Mouse (Mus musculus): ENCODE data around the gene Arhgap1.
A peak's percentile ranks its signal among the peaks of the same experiment; 100 is the strongest.

Arhgap1 gene

DNA sequence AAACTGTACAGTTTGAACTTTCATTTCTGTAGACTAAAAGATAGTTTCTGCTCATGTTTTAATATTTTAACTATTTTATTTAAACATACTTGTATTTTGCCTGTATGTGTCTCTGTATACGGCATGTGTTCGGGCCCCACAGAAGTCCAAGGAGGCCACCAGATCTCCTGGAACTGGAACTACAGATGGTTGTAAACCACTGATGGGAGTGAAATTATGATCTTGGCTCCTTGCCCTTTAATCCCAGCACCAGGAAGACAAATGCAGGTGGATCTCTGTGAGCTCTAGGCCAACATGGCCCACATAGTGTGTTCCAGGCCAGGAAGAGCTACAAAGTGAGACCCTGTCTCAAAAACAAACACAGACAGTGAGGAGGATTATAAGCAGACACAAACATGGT lies 51.7 kb downstream of the Arhgap1 start:
- DNase-seq, result peak; percentile 18 to 32

DNA sequence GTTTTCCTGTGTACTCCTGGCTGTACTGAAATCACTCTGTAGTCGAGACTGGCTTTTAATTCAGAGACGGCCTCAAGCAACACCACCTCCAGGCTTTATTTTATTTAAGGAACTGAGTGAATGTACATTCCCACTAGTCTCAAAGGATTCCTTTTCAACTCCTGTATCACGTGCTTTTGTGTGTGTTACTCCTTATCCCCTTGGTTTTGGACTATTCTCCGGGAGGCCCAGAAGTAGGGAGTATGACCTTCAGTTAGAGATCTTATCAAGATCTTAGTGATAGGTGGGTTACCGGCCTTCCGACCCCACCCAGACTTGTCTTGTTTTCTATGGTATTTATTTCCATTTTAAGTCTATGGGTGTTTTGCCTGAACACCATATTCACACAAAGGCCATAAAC lies 56.1 kb downstream of the Arhgap1 start:
- DNase-seq, result no peak

DNA sequence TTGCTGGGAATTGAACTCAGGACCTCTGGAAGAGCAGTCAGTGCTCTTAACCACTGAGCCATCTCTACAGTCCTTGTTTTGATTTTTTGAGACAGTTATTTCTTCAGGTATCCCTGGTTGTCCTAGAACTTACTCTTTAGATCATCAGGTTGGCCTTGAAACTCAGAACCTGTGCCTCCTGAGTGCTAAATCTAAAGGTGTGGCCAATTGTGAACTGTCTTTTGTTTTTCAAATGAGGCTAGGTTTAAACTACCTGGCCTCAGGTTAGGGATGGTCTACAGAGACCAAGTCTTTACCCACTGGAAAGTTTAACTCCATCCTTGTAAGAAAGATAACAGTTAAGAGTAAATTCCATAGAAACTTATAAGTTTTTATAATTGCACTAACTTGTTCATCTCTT lies 56.8 kb downstream of the Arhgap1 start:
- no peak for DNase-seq

DNA sequence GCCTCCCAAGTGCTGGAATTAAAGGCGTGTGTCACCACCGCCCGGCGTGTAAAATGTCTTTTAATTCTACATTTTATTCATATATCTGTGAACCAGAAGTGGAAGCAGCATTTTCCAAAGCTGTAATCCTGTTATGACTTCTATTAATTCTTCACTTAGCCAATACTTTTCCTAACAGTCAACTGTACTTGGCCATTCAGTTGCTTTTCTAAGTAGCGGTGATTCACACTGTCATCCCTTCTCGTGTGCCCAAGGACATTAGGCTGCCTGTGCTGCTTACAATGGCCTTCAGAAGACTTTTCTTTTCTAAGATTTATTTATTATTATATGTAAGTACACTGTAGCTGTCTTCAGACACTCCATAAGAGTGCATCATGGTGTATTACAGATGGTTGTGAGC lies 58.7 kb downstream of the Arhgap1 start:
- DNase-seq, result no peak

DNA sequence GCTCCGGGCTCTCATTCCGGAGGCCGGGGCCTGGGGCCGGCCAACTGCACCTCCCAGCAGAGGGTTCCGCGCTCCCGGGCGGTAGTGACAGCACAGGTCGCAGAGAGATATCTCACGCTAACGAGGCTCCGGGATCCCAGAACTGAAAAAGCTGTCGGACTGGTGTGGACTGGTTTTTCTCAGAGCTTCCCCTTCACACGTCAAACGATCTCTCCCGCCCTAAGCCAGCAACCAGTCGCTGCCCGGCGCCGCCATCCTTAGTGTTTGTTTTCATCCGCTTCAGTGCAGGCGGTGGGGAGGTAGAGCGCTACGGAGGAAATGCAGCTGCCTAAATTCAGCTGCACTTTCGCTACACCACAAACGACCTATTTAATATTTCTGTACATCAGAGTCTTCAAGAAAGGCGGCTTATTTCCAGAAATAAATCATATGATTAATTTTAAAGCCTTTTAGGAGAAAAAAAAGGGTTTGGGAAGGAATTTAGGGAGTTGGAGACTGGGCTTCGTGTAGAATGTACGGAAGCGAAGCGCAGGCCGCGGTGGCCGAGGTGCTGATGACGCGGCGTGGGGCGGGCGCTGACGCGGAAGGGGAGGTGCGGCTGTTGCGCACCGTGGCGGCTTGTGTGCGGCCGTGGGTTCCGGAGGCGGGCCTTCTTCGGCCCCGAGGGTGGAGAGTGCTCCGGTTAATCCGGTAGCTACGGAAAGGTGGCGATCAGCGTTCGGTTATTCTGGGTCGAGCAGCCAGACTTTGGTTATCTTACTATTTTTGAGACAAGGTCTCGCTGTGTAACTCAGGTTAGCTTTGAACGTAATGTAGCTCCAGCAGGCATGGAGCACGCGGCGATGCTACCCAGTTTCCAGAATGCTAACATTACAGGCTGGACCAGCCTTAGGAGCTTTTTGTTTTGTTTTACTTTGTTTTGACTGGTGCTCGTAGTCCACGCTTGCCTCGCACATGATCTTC lies 60.9 kb downstream of the Arhgap1 start, which contains the start of the genes Atg13 and Harbi1:
Atg13 (minus strand) TSS at position 305 of the 963 bp plus-strand sequence.
Harbi1 (plus strand) TSS at position 581 of the 963 bp plus-strand sequence.
- DNase-seq, result peak; percentile 97

DNA sequence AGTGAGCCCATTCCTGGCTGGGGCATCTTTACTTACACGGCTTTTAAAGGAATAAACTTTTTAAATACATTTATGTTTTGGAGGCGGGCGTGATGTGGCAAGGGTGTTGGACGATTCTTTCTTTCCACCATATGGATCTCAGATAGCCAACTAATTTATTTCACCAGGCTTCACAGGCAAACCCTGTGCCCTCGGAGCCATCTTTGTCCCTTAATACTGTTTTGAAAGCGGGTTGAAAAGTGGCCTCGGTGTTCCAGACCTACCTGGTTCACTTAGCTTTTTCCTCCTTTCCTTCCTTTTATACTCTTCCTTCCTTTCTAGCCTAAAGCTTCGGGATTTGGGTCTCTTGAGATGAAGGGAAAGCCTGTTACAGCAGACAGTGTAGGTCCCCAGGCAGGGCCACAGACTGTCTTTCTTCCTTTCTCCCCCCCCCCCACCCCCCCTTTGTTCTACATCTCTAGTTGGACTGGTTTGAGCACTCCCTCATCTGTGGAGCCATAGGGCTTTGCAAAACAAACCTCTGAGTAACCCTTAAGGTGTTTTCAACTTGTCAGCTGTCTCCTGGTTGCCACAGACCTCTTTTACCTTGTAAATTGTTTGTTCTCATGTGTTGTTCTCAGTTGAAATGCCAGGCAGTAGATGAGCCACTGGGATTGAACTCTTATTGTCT lies 61.7 kb downstream of the Arhgap1 start:
- no peak for DNase-seq

DNA sequence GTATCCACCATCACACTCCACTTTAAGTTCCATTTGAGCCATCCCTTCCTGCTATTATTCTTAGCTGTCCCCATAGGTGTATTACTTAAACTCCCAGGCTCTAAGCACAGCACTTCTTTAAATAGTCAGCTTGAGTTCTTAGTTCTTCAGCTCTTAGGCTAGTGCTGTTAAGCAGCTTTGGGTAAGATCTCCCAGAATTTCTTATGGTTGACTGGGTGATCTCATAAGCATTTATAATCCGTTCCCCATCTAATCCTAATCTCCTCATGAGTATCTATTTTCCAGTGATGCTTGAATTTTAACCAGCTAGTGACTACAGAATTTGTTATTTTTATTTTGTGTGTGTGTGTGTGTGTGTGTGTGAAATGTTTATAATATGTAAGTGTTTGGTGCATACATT lies 65.3 kb downstream of the Arhgap1 start:
- DNase-seq, result no peak

DNA sequence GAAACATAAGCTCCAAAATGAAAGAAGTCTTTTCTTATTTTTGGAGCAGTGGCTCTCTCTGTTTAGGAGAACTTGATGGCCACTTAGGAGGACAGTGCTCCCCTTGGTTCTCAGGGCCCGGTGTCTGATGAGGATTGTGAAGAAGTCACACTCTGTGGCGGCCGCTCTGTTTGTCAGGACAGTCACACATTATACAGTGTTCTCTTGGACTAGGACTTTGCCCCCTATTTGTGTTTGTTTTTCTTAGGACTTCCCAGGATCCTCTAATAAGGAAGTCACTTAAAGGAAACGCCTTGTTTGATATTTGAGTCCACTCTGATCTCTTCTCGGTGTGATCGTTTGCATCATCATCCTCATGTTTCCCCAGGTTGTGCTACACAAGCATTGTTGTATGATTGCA lies 68.6 kb downstream of the Arhgap1 start:
- no peak for DNase-seq
